Mouse (Mus musculus): ENCODE measurements around the gene Zscan10. TPM values are rescaled to one million over a fixed set of nuclear protein-coding genes. Genes with fewer than 3 reads are reported as not detected.

Gene Zscan10
- polyA plus RNA-seq, 1 experiment from 2014 or later = not detected

GRCm38 (mm10) chr17:23599605-23600063 is 1.0 kb upstream of the Zscan10 start:
- Histone ChIP-seq H3K27ac (ENCODE audit: low read depth, low read length) (peak overlapping the region; percentile 20; the same call in 1 of the 2 replicates), H3K4me3 (ENCODE audit: low read depth, low read length) (peak overlapping the region; percentile 27), H3K36me3 (ENCODE audit: control insufficient read depth, insufficient read depth, low read length) (no peaks in the 10 kb centered on the region), H3K9me3 (ENCODE audit: control insufficient read depth, low read length) (no peaks in the 10 kb centered on the region), H3K4me1 (ENCODE audit: control insufficient read depth, insufficient read depth, low read length) (0 out of 2 replicates have a peak, but pooled peaks cover 5% of the 10 kb centered on the region), H3K9ac (ENCODE audit: low read length) (peak overlapping the region; percentile 67), H3K27me3 (ENCODE audit: control insufficient read depth, insufficient read depth, low read length) (no peaks in the 10 kb centered on the region), H3K4me2 (peak overlapping the region; percentile 74)
- ATAC-seq (ENCODE audit: low FRiP score) = peak; percentile 2; the same call in 1 of the 2 replicates
- no peak for DNase-seq (ENCODE audit: low spot score, missing footprints)
- 36% methylated on average over 7 of the region's 7 CpGs for WGBS

GRCm38 (mm10) chr17:23601836-23602585 is 1.4 kb downstream of the Zscan10 start:
- 44% methylated on average over 10 of the region's 10 CpGs for WGBS

GRCm38 (mm10) chr17:23603077-23603476 is 2.4 kb downstream of the Zscan10 start:
- DNase-seq (ENCODE audit: low spot score, missing footprints) (no peak), ATAC-seq (ENCODE audit: low FRiP score) (no peak)
- Histone ChIP-seq H3K36me3 (ENCODE audit: control insufficient read depth, insufficient read depth, low read length) (no peaks in the 10 kb centered on the region), H3K4me2 (no peak overlapping the region), H3K4me1 (ENCODE audit: control insufficient read depth, insufficient read depth, low read length) (0 out of 2 replicates have a peak, but pooled peaks cover 5% of the 10 kb centered on the region), H3K9ac (ENCODE audit: low read length) (no peak overlapping the region), H3K9me3 (ENCODE audit: control insufficient read depth, low read length) (no peaks in the 10 kb centered on the region), H3K27ac (ENCODE audit: low read depth, low read length) (no peak overlapping the region), H3K27me3 (ENCODE audit: control insufficient read depth, insufficient read depth, low read length) (no peaks in the 10 kb centered on the region), H3K4me3 (ENCODE audit: low read depth, low read length) (no peak overlapping the region)
- WGBS = 8% methylated on average over 8 of the region's 8 CpGs

More at GRCm38 (mm10) chr17:23601836-23602585, 1.4 kb downstream of the Zscan10 start:
- no peak for ATAC-seq (ENCODE audit: low FRiP score)
- DNase-seq (ENCODE audit: low spot score, missing footprints) = no peak
- H3K4me3 ChIP-seq (ENCODE audit: low read depth, low read length) = no peak overlapping the region
- no peaks in the 10 kb centered on the region for H3K27me3 ChIP-seq (ENCODE audit: control insufficient read depth, insufficient read depth, low read length)
- no peaks in the 10 kb centered on the region for H3K36me3 ChIP-seq (ENCODE audit: control insufficient read depth, insufficient read depth, low read length)
- no peak overlapping the region for H3K27ac ChIP-seq (ENCODE audit: low read depth, low read length)
- no peaks in the 10 kb centered on the region for H3K9me3 ChIP-seq (ENCODE audit: control insufficient read depth, low read length)
- H3K4me1 ChIP-seq (ENCODE audit: control insufficient read depth, insufficient read depth, low read length) = 0 out of 2 replicates have a peak, but pooled peaks cover 5% of the 10 kb centered on the region
- no peak overlapping the region for H3K9ac ChIP-seq (ENCODE audit: low read length)
- no peak overlapping the region for H3K4me2 ChIP-seq

- H3K4me1 ChIP-seq (ENCODE audit: control insufficient read depth, insufficient read depth, low read length) = 0 out of 2 replicates have a peak, but pooled peaks cover 5% of the 10 kb centered on the region
- H3K9ac ChIP-seq (ENCODE audit: low read length) = no peak overlapping the region
- no peak overlapping the region for H3K27ac ChIP-seq (ENCODE audit: low read depth, low read length)
- no peaks in the 10 kb centered on the region for H3K36me3 ChIP-seq (ENCODE audit: control insufficient read depth, insufficient read depth, low read length)
- H3K4me3 ChIP-seq (ENCODE audit: low read depth, low read length) = no peak overlapping the region
- DNase-seq (ENCODE audit: low spot score, missing footprints) (no peak), ATAC-seq (ENCODE audit: low FRiP score) (no peak)
- 59% methylated on average over 2 of the region's 2 CpGs for WGBS
- no peaks in the 10 kb centered on the region for H3K27me3 ChIP-seq (ENCODE audit: control insufficient read depth, insufficient read depth, low read length)
- H3K9me3 ChIP-seq (ENCODE audit: control insufficient read depth, low read length) = no peaks in the 10 kb centered on the region
- no peak overlapping the region for H3K4me2 ChIP-seq
Measured at GRCm38 (mm10) chr17:23603542-23603941, 2.9 kb downstream of the Zscan10 start.

GRCm38 (mm10) chr17:23604394-23604793 is 3.7 kb downstream of the Zscan10 start:
- Histone ChIP-seq H3K9ac (ENCODE audit: low read length) (no peak overlapping the region), H3K27ac (ENCODE audit: low read depth, low read length) (no peak overlapping the region), H3K4me1 (ENCODE audit: control insufficient read depth, insufficient read depth, low read length) (0 out of 2 replicates have a peak, but pooled peaks cover 1% of the 10 kb centered on the region), H3K4me2 (no peak overlapping the region), H3K27me3 (ENCODE audit: control insufficient read depth, insufficient read depth, low read length) (no peaks in the 10 kb centered on the region), H3K4me3 (ENCODE audit: low read depth, low read length) (no peak overlapping the region), H3K36me3 (ENCODE audit: control insufficient read depth, insufficient read depth, low read length) (no peaks in the 10 kb centered on the region), H3K9me3 (ENCODE audit: control insufficient read depth, low read length) (no peaks in the 10 kb centered on the region)
- WGBS = 69% methylated on average over 7 of the region's 7 CpGs
- DNase-seq (ENCODE audit: low spot score, missing footprints) (no peak), ATAC-seq (ENCODE audit: low FRiP score) (no peak)

- Histone ChIP-seq H3K27ac (ENCODE audit: low read depth, low read length) (no peak overlapping the region), H3K9ac (ENCODE audit: low read length) (no peak overlapping the region), H3K36me3 (ENCODE audit: control insufficient read depth, insufficient read depth, low read length) (no peaks in the 10 kb centered on the region), H3K27me3 (ENCODE audit: control insufficient read depth, insufficient read depth, low read length) (no peaks in the 10 kb centered on the region), H3K4me3 (ENCODE audit: low read depth, low read length) (no peak overlapping the region), H3K9me3 (ENCODE audit: control insufficient read depth, low read length) (no peaks in the 10 kb centered on the region), H3K4me2 (no peak overlapping the region), H3K4me1 (ENCODE audit: control insufficient read depth, insufficient read depth, low read length) (no peaks in the 10 kb centered on the region)
- no peak for ATAC-seq (ENCODE audit: low FRiP score)
- 85% methylated on average over 8 of the region's 8 CpGs for WGBS
- DNase-seq (ENCODE audit: low spot score, missing footprints) = no peak
Measured at GRCm38 (mm10) chr17:23605220-23605619, 4.6 kb downstream of the Zscan10 start.

GRCm38 (mm10) chr17:23609612-23610011 is 9.0 kb downstream of the Zscan10 start:
- DNase-seq (ENCODE audit: low spot score, missing footprints) = no peak
- Histone ChIP-seq H3K4me3 (ENCODE audit: low read depth, low read length) (no peak overlapping the region), H3K27ac (ENCODE audit: low read depth, low read length) (no peak overlapping the region), H3K36me3 (ENCODE audit: control insufficient read depth, insufficient read depth, low read length) (no peaks in the 10 kb centered on the region), H3K9me3 (ENCODE audit: control insufficient read depth, low read length) (no peaks in the 10 kb centered on the region), H3K9ac (ENCODE audit: low read length) (no peak overlapping the region), H3K27me3 (ENCODE audit: control insufficient read depth, insufficient read depth, low read length) (no peaks in the 10 kb centered on the region), H3K4me2 (no peak overlapping the region), H3K4me1 (ENCODE audit: control insufficient read depth, insufficient read depth, low read length) (no peaks in the 10 kb centered on the region)
- ATAC-seq (ENCODE audit: low FRiP score) = no peak
- 93% methylated on average over 24 of the region's 24 CpGs for WGBS

- no peak overlapping the region for H3K4me2 ChIP-seq
- no peaks in the 10 kb centered on the region for H3K36me3 ChIP-seq (ENCODE audit: control insufficient read depth, insufficient read depth, low read length)
- no peaks in the 10 kb centered on the region for H3K27me3 ChIP-seq (ENCODE audit: control insufficient read depth, insufficient read depth, low read length)
- H3K9me3 ChIP-seq (ENCODE audit: control insufficient read depth, low read length) = no peaks in the 10 kb centered on the region
- ATAC-seq (ENCODE audit: low FRiP score) = peak; percentile 70; the same call in 1 of the 2 replicates
- H3K27ac ChIP-seq (ENCODE audit: low read depth, low read length) = no peak overlapping the region
- H3K4me1 ChIP-seq (ENCODE audit: control insufficient read depth, insufficient read depth, low read length) = no peaks in the 10 kb centered on the region
- DNase-seq (ENCODE audit: low spot score, missing footprints) = no peak
- H3K4me3 ChIP-seq (ENCODE audit: low read depth, low read length) = no peak overlapping the region
- no peak overlapping the region for H3K9ac ChIP-seq (ENCODE audit: low read length)
- WGBS = 88% methylated on average over 28 of the region's 28 CpGs
Measured at GRCm38 (mm10) chr17:23610361-23610800, 9.7 kb downstream of the Zscan10 start.

- no peaks in the 10 kb centered on the region for H3K4me1 ChIP-seq (ENCODE audit: control insufficient read depth, insufficient read depth, low read length)
- ATAC-seq (ENCODE audit: low FRiP score) (no peak), DNase-seq (ENCODE audit: low spot score, missing footprints) (no peak)
- H3K36me3 ChIP-seq (ENCODE audit: control insufficient read depth, insufficient read depth, low read length) = no peaks in the 10 kb centered on the region
- H3K27ac ChIP-seq (ENCODE audit: low read depth, low read length) = no peak overlapping the region
- WGBS = 62% methylated on average over 9 of the region's 9 CpGs
- no peaks in the 10 kb centered on the region for H3K9me3 ChIP-seq (ENCODE audit: control insufficient read depth, low read length)
- H3K27me3 ChIP-seq (ENCODE audit: control insufficient read depth, insufficient read depth, low read length) = no peaks in the 10 kb centered on the region
- no peak overlapping the region for H3K4me2 ChIP-seq
- no peak overlapping the region for H3K9ac ChIP-seq (ENCODE audit: low read length)
- H3K4me3 ChIP-seq (ENCODE audit: low read depth, low read length) = no peak overlapping the region
Measured at GRCm38 (mm10) chr17:23617087-23617486, 16.4 kb downstream of the Zscan10 start.

Data from midbrain, embryonic 11.5 days (tissue).